Mouse (Mus musculus) c-Kit-positive CD71-positive TER-119-negative erythroid progenitor cells, embryonic 14.5 days (primary cell): ENCODE measurements at regions not wholly inside any gene's neighbourhood (a gene's known extent, or its start where the extent isn't known, plus 50 kb on each side); places are given as distances from the start of the nearest gene placed in this dataset.

Experiments used
- DNase-seq: peaks from one replicate; pipeline ENCODE4 v3.0.0-alpha.2; 2013; ENCODE audit warnings: low read depth

DNA sequence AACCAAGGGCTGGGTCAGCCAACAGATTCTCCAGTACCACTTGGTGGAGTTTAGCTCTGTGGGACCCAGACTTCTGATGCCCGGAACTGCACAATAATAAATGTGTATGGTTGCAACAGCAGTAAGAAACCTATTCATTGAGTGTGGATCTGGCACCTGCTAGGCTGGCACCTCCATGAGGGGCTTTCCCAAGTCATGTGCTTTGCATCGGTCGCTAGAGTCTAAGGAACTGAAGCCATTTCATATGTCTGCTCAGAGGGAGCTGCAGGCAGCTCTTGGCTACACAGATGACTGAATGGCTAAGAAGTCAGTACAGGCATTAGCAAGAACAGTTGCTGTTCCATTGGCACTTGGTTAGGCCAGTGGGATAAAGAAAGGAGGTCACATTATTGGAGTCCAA lies 65.6 kb upstream of the Bcl6 start:
- no peak for DNase-seq

- no peak for DNase-seq
Observed at GRCm38 (mm10) chr16:24053403-24053802, 64.8 kb upstream of the Bcl6 start.

- no peak for DNase-seq
Observed at GRCm38 (mm10) chr16:24050856-24051640, 62.4 kb upstream of the Bcl6 start.

DNA sequence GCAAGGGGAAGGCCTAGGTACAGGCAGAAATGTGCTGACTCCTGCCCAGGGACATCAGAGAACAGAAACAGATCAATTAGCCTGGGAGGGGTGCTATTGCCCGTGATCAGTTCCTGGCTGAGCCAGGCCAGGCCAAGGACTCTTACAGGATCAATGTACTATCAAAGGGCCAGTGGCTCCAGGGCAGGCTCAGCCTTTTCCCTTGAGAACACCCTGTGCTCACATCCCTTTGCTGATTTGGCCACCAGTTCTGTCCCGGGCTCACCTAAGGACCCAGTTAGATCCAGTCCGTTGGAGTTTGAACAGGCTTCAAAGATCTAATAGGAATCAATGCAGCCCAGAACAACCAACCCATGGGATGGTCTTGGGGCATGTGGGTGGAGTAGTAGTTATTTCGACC lies 55.1 kb upstream of the Bcl6 start:
- no peak for DNase-seq

DNA sequence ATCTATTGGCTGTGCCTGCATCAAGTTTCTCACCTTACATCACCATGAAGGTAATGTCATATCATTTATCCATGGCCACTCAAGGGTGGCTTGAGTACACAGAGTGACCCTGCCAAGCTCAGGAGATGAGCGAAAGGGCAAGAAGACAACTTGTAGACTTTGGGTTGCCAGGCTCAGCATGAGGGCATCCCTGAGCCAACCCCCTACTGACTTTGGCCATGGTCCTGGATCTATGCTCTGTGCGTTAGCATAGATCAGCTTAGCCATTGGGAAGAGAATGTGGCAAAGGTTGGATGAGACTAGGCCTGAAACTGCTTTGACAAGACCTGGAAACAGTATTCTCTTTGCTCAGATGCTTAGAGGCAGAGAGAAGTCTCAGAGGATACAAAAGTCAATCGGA lies 54.3 kb upstream of the Bcl6 start:
- DNase-seq: no peak

- DNase-seq: no peak
Observed at GRCm38 (mm10) chr16:24042216-24042615, 53.6 kb upstream of the Bcl6 start.

DNA sequence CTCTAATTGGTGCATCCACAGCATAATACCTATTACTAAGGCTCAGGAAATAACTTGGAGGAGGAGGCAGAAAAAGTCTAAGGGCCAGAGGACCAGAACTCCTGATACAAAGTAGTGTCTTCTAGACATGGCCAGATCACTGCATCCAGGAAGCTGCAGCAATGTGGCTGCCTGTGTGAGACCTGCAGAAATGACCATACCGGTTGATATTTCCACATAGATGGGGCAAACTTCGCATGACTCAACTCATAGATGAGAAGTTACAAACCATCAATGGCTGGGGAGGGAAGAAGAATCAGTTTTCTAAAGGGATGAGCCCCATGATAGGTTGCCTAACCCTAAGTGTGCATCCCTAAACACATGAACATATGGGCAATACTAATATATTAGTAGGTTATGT lies 52.8 kb upstream of the Bcl6 start:
- DNase-seq: no peak

- no peak for DNase-seq
Observed at GRCm38 (mm10) chr16:24039765-24040164, 51.1 kb upstream of the Bcl6 start.
